Mouse (Mus musculus): ENCODE data around the gene Neurog1. TPM values are rescaled to one million over a fixed set of nuclear protein-coding genes. Genes with fewer than 3 reads are reported as not detected.

Gene Neurog1
- polyA plus RNA-seq, 1 experiment from 2014 or later = not detected

- no peaks in the 10 kb centered on the region for H3K9me3 ChIP-seq (replicated peaks; ENCODE audit: control insufficient read depth, low read length)
- WGBS = 23% methylated on average over 7 of the region's 7 CpGs
- H3K9ac ChIP-seq (ENCODE audit: low read length) = no peak overlapping the region
- no peak for ATAC-seq (replicated peaks; ENCODE audit: extremely low read depth, insufficient read depth, low FRiP score)
- no peak overlapping the region for H3K27ac ChIP-seq (ENCODE audit: low read length)
- no peak overlapping the region for H3K4me3 ChIP-seq (ENCODE audit: low read length)
- no peak overlapping the region for H3K4me2 ChIP-seq (ENCODE audit: low read depth, low read length)
- H3K36me3 ChIP-seq (ENCODE audit: control insufficient read depth, insufficient read depth) = no peaks in the 10 kb centered on the region
- no peaks in the 10 kb centered on the region for H3K4me1 ChIP-seq (ENCODE audit: control insufficient read depth, insufficient read depth, low read length)
- peaks cover 67% of the 10 kb centered on the region for H3K27me3 ChIP-seq (ENCODE audit: control insufficient read depth, insufficient read depth, low read length)
Measured at GRCm38 (mm10) chr13:56228790-56229189, 23.2 kb downstream of the Neurog1 start.

GRCm38 (mm10) chr13:56226175-56226954 is 25.6 kb downstream of the Neurog1 start:
- H3K4me1 ChIP-seq (ENCODE audit: control insufficient read depth, insufficient read depth, low read length) = peaks cover 11% of the 10 kb centered on the region
- no peaks in the 10 kb centered on the region for H3K9me3 ChIP-seq (replicated peaks; ENCODE audit: control insufficient read depth, low read length)
- H3K4me2 ChIP-seq (ENCODE audit: low read depth, low read length) = no peak overlapping the region
- H3K9ac ChIP-seq (ENCODE audit: low read length) = no peak overlapping the region
- no peaks in the 10 kb centered on the region for H3K36me3 ChIP-seq (ENCODE audit: control insufficient read depth, insufficient read depth)
- H3K4me3 ChIP-seq (ENCODE audit: low read length) = no peak overlapping the region
- H3K27me3 ChIP-seq (ENCODE audit: control insufficient read depth, insufficient read depth, low read length) = peaks cover 76% of the 10 kb centered on the region
- no peak overlapping the region for H3K27ac ChIP-seq (ENCODE audit: low read length)
- no peak for ATAC-seq (replicated peaks; ENCODE audit: extremely low read depth, insufficient read depth, low FRiP score)
- 26% methylated on average over 10 of the region's 10 CpGs for WGBS

GRCm38 (mm10) chr13:56223625-56224024 is 28.3 kb downstream of the Neurog1 start:
- no peak overlapping the region for H3K27ac ChIP-seq (ENCODE audit: low read length)
- H3K27me3 ChIP-seq (ENCODE audit: control insufficient read depth, insufficient read depth, low read length) = peaks cover 86% of the 10 kb centered on the region
- H3K4me2 ChIP-seq (ENCODE audit: low read depth, low read length) = no peak overlapping the region
- no peak overlapping the region for H3K4me3 ChIP-seq (ENCODE audit: low read length)
- ATAC-seq (replicated peaks; ENCODE audit: extremely low read depth, insufficient read depth, low FRiP score) = peak; percentile 41; the same call in 1 of the 2 replicates
- no peaks in the 10 kb centered on the region for H3K9me3 ChIP-seq (replicated peaks; ENCODE audit: control insufficient read depth, low read length)
- H3K36me3 ChIP-seq (ENCODE audit: control insufficient read depth, insufficient read depth) = no peaks in the 10 kb centered on the region
- no peak overlapping the region for H3K9ac ChIP-seq (ENCODE audit: low read length)
- peaks cover 14% of the 10 kb centered on the region for H3K4me1 ChIP-seq (ENCODE audit: control insufficient read depth, insufficient read depth, low read length)
- WGBS = 9% methylated on average over 21 of the region's 21 CpGs

- no peak for ATAC-seq (replicated peaks; ENCODE audit: extremely low read depth, insufficient read depth, low FRiP score)
- 10% methylated on average over 4 of the region's 4 CpGs for whole genome bisulfite sequencing
- peaks cover 14% of the 10 kb centered on the region for H3K4me1 ChIP-seq (ENCODE audit: control insufficient read depth, insufficient read depth, low read length)
- no peak overlapping the region for H3K4me3 ChIP-seq (ENCODE audit: low read length)
- no peak overlapping the region for H3K4me2 ChIP-seq (ENCODE audit: low read depth, low read length)
- H3K36me3 ChIP-seq (ENCODE audit: control insufficient read depth, insufficient read depth) = no peaks in the 10 kb centered on the region
- no peaks in the 10 kb centered on the region for H3K9me3 ChIP-seq (replicated peaks; ENCODE audit: control insufficient read depth, low read length)
- no peak overlapping the region for H3K9ac ChIP-seq (ENCODE audit: low read length)
- peaks cover 89% of the 10 kb centered on the region for H3K27me3 ChIP-seq (ENCODE audit: control insufficient read depth, insufficient read depth, low read length)
- no peak overlapping the region for H3K27ac ChIP-seq (ENCODE audit: low read length)
Measured at GRCm38 (mm10) chr13:56222849-56223246, 29.1 kb downstream of the Neurog1 start.

- Histone ChIP-seq H3K4me1 (ENCODE audit: control insufficient read depth, insufficient read depth, low read length) (peaks cover 14% of the 10 kb centered on the region), H3K27me3 (ENCODE audit: control insufficient read depth, insufficient read depth, low read length) (peaks cover 87% of the 10 kb centered on the region), H3K36me3 (ENCODE audit: control insufficient read depth, insufficient read depth) (no peaks in the 10 kb centered on the region), H3K27ac (ENCODE audit: low read length) (no peak overlapping the region), H3K4me2 (ENCODE audit: low read depth, low read length) (peak overlapping the region; percentile 68), H3K4me3 (ENCODE audit: low read length) (peak overlapping the region; percentile 43), H3K9me3 (replicated peaks; ENCODE audit: control insufficient read depth, low read length) (no peaks in the 10 kb centered on the region), H3K9ac (ENCODE audit: low read length) (no peak overlapping the region)
- 2% methylated on average over 50 of the region's 50 CpGs for WGBS
- no peak for ATAC-seq (replicated peaks; ENCODE audit: extremely low read depth, insufficient read depth, low FRiP score)
Measured at GRCm38 (mm10) chr13:56221995-56222848, 29.7 kb downstream of the Neurog1 start.

GRCm38 (mm10) chr13:56221129-56221910 is 30.6 kb downstream of the Neurog1 start:
- H3K36me3 ChIP-seq (ENCODE audit: control insufficient read depth, insufficient read depth) = no peaks in the 10 kb centered on the region
- no peaks in the 10 kb centered on the region for H3K9me3 ChIP-seq (replicated peaks; ENCODE audit: control insufficient read depth, low read length)
- ATAC-seq (replicated peaks; ENCODE audit: extremely low read depth, insufficient read depth, low FRiP score) = no peak
- WGBS = under 1% methylated on average over 46 of the region's 46 CpGs
- H3K4me3 ChIP-seq (ENCODE audit: low read length) = peak overlapping the region; percentile 43
- H3K27me3 ChIP-seq (ENCODE audit: control insufficient read depth, insufficient read depth, low read length) = peaks cover 84% of the 10 kb centered on the region
- H3K27ac ChIP-seq (ENCODE audit: low read length) = no peak overlapping the region
- H3K4me2 ChIP-seq (ENCODE audit: low read depth, low read length) = peak overlapping the region; percentile 68
- H3K4me1 ChIP-seq (ENCODE audit: control insufficient read depth, insufficient read depth, low read length) = peaks cover 14% of the 10 kb centered on the region
- peak overlapping the region; percentile 42; the same call in 1 of the 2 replicates for H3K9ac ChIP-seq (ENCODE audit: low read length)

GRCm38 (mm10) chr13:56219254-56219653 is 32.7 kb downstream of the Neurog1 start:
- no peak for ATAC-seq (replicated peaks; ENCODE audit: extremely low read depth, insufficient read depth, low FRiP score)
- H3K27ac ChIP-seq (ENCODE audit: low read length) = no peak overlapping the region
- peaks cover 81% of the 10 kb centered on the region for H3K27me3 ChIP-seq (ENCODE audit: control insufficient read depth, insufficient read depth, low read length)
- no peak overlapping the region for H3K4me3 ChIP-seq (ENCODE audit: low read length)
- H3K4me1 ChIP-seq (ENCODE audit: control insufficient read depth, insufficient read depth, low read length) = peaks cover 14% of the 10 kb centered on the region
- H3K9ac ChIP-seq (ENCODE audit: low read length) = no peak overlapping the region
- H3K36me3 ChIP-seq (ENCODE audit: control insufficient read depth, insufficient read depth) = no peaks in the 10 kb centered on the region
- H3K9me3 ChIP-seq (replicated peaks; ENCODE audit: control insufficient read depth, low read length) = no peaks in the 10 kb centered on the region
- WGBS = 50% methylated on average over 9 of the region's 9 CpGs
- H3K4me2 ChIP-seq (ENCODE audit: low read depth, low read length) = no peak overlapping the region

GRCm38 (mm10) chr13:56216090-56216489 is 35.9 kb downstream of the Neurog1 start:
- no peak for ATAC-seq (replicated peaks; ENCODE audit: extremely low read depth, insufficient read depth, low FRiP score)
- H3K4me3 ChIP-seq (ENCODE audit: low read length) = no peak overlapping the region
- H3K9ac ChIP-seq (ENCODE audit: low read length) = no peak overlapping the region
- H3K4me1 ChIP-seq (ENCODE audit: control insufficient read depth, insufficient read depth, low read length) = no peaks in the 10 kb centered on the region; the same call in none of the 2 replicates
- no peaks in the 10 kb centered on the region for H3K36me3 ChIP-seq (ENCODE audit: control insufficient read depth, insufficient read depth)
- H3K27me3 ChIP-seq (ENCODE audit: control insufficient read depth, insufficient read depth, low read length) = peaks cover 54% of the 10 kb centered on the region
- WGBS = 25% methylated on average over 4 of the region's 4 CpGs
- H3K9me3 ChIP-seq (replicated peaks; ENCODE audit: control insufficient read depth, low read length) = no peaks in the 10 kb centered on the region
- no peak overlapping the region for H3K27ac ChIP-seq (ENCODE audit: low read length)
- H3K4me2 ChIP-seq (ENCODE audit: low read depth, low read length) = no peak overlapping the region

Data from heart, embryonic 16.5 days (tissue).